Mouse (Mus musculus): ENCODE measurements at regions not wholly inside any gene's neighbourhood (a gene's known extent, or its start where the extent isn't known, plus 50 kb on each side); places are given as distances from the start of the nearest gene placed in this dataset.
"Not testable (repeated sequence)": the region's sequence is repeated elsewhere in the genome, so short reads cannot be mapped to it uniquely, and the experiment has no call there.

GRCm38 (mm10) chr12:20196386-20196785, 242.1 kb downstream of the Gm21863 start:
- H3K36me3 ChIP-seq (ENCODE audit: control insufficient read depth, insufficient read depth, low read length); H3K9me3 ChIP-seq (ENCODE audit: control insufficient read depth, low read length); H3K27me3 ChIP-seq (replicated peaks; ENCODE audit: control insufficient read depth, insufficient read depth, low read length); H3K4me1 ChIP-seq (ENCODE audit: control insufficient read depth, insufficient read depth, low read length); H3K27ac ChIP-seq (ENCODE audit: low read length); ATAC-seq: not testable (repeated sequence)
- 1% methylated on average over 36 of the region's 42 CpGs for whole genome bisulfite sequencing
- Histone ChIP-seq H3K4me2 (ENCODE audit: low read depth, low read length) (peak overlapping the region; percentile 32; the same call in 1 of the 2 replicates), H3K4me3 (ENCODE audit: low read length) (peak overlapping the region; percentile 52), H3K9ac (ENCODE audit: low read depth, low read length) (peak overlapping the region; percentile 61; the same call in 1 of the 2 replicates)

GRCm38 (mm10) chr12:20196905-20197304, 242.6 kb downstream of the Gm21863 start:
- Histone ChIP-seq H3K9ac (ENCODE audit: low read depth, low read length) (peak overlapping the region; percentile 61), H3K4me3 (ENCODE audit: low read length) (peak overlapping the region; percentile 52), H3K4me2 (ENCODE audit: low read depth, low read length) (peak overlapping the region; percentile 27; the same call in 1 of the 2 replicates)
- WGBS: 1% methylated on average over 35 of the region's 37 CpGs
- H3K36me3 ChIP-seq (ENCODE audit: control insufficient read depth, insufficient read depth, low read length); H3K27me3 ChIP-seq (replicated peaks; ENCODE audit: control insufficient read depth, insufficient read depth, low read length); ATAC-seq; H3K9me3 ChIP-seq (ENCODE audit: control insufficient read depth, low read length); H3K27ac ChIP-seq (ENCODE audit: low read length); H3K4me1 ChIP-seq (ENCODE audit: control insufficient read depth, insufficient read depth, low read length): not testable (repeated sequence)

- 88% methylated on average over 1 of the region's 1 CpGs for WGBS
- not testable (repeated sequence) for H3K4me3 ChIP-seq (ENCODE audit: low read length); H3K4me2 ChIP-seq (ENCODE audit: low read depth, low read length); H3K27ac ChIP-seq (ENCODE audit: low read length); H3K9ac ChIP-seq (ENCODE audit: low read depth, low read length); ATAC-seq; H3K36me3 ChIP-seq (ENCODE audit: control insufficient read depth, insufficient read depth, low read length); H3K27me3 ChIP-seq (replicated peaks; ENCODE audit: control insufficient read depth, insufficient read depth, low read length); H3K4me1 ChIP-seq (ENCODE audit: control insufficient read depth, insufficient read depth, low read length)
- H3K9me3 ChIP-seq (ENCODE audit: control insufficient read depth, low read length): peaks cover 22% of the 10 kb centered on the region
Measured at GRCm38 (mm10) chr12:20223921-20224320, 269.6 kb downstream of the Gm21863 start.

DNA sequence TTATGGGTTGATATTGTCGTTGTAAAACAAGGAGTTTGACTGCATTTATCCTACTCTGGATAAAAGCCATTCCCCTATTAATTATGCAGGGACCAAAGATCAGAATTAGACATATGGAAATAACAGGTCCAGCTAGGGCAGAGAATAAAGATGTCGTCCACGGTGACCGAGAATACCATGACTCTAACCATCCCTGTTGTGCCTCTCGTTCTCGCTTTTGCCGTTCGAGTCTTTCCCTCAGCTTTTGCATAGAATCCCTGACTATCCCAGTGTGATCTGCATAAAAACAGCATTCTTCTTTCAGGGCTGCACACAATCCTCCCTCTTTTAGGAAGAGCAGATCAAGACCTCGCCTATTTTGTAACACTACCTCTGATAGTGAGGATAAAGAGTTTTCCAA, 272.5 kb downstream of the Gm21863 start:
- H3K27ac ChIP-seq (ENCODE audit: low read length); H3K4me2 ChIP-seq (ENCODE audit: low read depth, low read length); H3K4me3 ChIP-seq (ENCODE audit: low read length); ATAC-seq; H3K4me1 ChIP-seq (ENCODE audit: control insufficient read depth, insufficient read depth, low read length); H3K9ac ChIP-seq (ENCODE audit: low read depth, low read length); H3K27me3 ChIP-seq (replicated peaks; ENCODE audit: control insufficient read depth, insufficient read depth, low read length): not testable (repeated sequence)
- Histone ChIP-seq H3K36me3 (ENCODE audit: control insufficient read depth, insufficient read depth, low read length) (peaks cover 15% of the 10 kb centered on the region), H3K9me3 (ENCODE audit: control insufficient read depth, low read length) (peaks cover 48% of the 10 kb centered on the region)
- WGBS: 81% methylated on average over 9 of the region's 9 CpGs

GRCm38 (mm10) chr12:20227427-20228160, 273.3 kb downstream of the Gm21863 start:
- ATAC-seq; H3K4me1 ChIP-seq (ENCODE audit: control insufficient read depth, insufficient read depth, low read length); H3K4me2 ChIP-seq (ENCODE audit: low read depth, low read length); H3K4me3 ChIP-seq (ENCODE audit: low read length); H3K27ac ChIP-seq (ENCODE audit: low read length); H3K27me3 ChIP-seq (replicated peaks; ENCODE audit: control insufficient read depth, insufficient read depth, low read length); H3K9ac ChIP-seq (ENCODE audit: low read depth, low read length): not testable (repeated sequence)
- Histone ChIP-seq H3K9me3 (ENCODE audit: control insufficient read depth, low read length) (peaks cover 56% of the 10 kb centered on the region), H3K36me3 (ENCODE audit: control insufficient read depth, insufficient read depth, low read length) (peaks cover 16% of the 10 kb centered on the region)
- WGBS: 76% methylated on average over 21 of the region's 21 CpGs

GRCm38 (mm10) chr12:20228321-20228999, 274.2 kb downstream of the Gm21863 start:
- H3K9ac ChIP-seq (ENCODE audit: low read depth, low read length); H3K4me3 ChIP-seq (ENCODE audit: low read length); H3K27me3 ChIP-seq (replicated peaks; ENCODE audit: control insufficient read depth, insufficient read depth, low read length); H3K4me2 ChIP-seq (ENCODE audit: low read depth, low read length); H3K27ac ChIP-seq (ENCODE audit: low read length); H3K4me1 ChIP-seq (ENCODE audit: control insufficient read depth, insufficient read depth, low read length): not testable (repeated sequence)
- ATAC-seq: 0 out of 2 replicates have a peak, but pooled peaks have one; percentile 9
- peaks cover 22% of the 10 kb centered on the region for H3K36me3 ChIP-seq (ENCODE audit: control insufficient read depth, insufficient read depth, low read length)
- H3K9me3 ChIP-seq (ENCODE audit: control insufficient read depth, low read length): peaks cover 65% of the 10 kb centered on the region
- WGBS: 70% methylated on average over 21 of the region's 21 CpGs

DNA sequence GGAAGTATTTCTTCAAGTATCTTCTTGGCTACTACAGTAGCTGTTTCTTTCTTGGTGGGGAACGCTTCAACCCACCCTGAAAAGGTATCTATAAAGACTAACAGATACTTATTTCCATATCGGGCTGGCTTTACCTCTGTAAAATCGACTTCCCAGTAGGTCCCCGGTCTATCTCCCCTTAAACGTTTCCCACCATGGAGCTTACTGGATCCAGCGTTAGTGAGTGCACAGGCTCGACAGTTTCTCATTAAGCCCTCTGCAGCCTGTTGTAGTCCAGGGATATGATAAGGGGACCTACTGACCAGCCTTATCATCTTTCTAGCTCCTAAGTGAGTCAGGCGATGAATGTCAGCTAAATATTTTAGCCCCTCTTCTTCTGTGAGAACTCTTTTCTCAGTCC, 275.1 kb downstream of the Gm21863 start:
- ATAC-seq; H3K4me1 ChIP-seq (ENCODE audit: control insufficient read depth, insufficient read depth, low read length); H3K27me3 ChIP-seq (replicated peaks; ENCODE audit: control insufficient read depth, insufficient read depth, low read length); H3K9ac ChIP-seq (ENCODE audit: low read depth, low read length); H3K27ac ChIP-seq (ENCODE audit: low read length); H3K4me2 ChIP-seq (ENCODE audit: low read depth, low read length); H3K4me3 ChIP-seq (ENCODE audit: low read length): not testable (repeated sequence)
- H3K9me3 ChIP-seq (ENCODE audit: control insufficient read depth, low read length): peaks cover 72% of the 10 kb centered on the region
- 80% methylated on average over 8 of the region's 8 CpGs for WGBS
- H3K36me3 ChIP-seq (ENCODE audit: control insufficient read depth, insufficient read depth, low read length): peaks cover 29% of the 10 kb centered on the region

- Histone ChIP-seq H3K36me3 (ENCODE audit: control insufficient read depth, insufficient read depth, low read length) (peaks cover 29% of the 10 kb centered on the region), H3K4me1 (ENCODE audit: control insufficient read depth, insufficient read depth, low read length) (no peaks in the 10 kb centered on the region), H3K9me3 (ENCODE audit: control insufficient read depth, low read length) (peaks cover 72% of the 10 kb centered on the region), H3K9ac (ENCODE audit: low read depth, low read length) (no peak overlapping the region), H3K27me3 (replicated peaks; ENCODE audit: control insufficient read depth, insufficient read depth, low read length) (0 out of 2 replicates have a peak, but pooled peaks cover 2% of the 10 kb centered on the region), H3K4me3 (ENCODE audit: low read length) (no peak overlapping the region), H3K27ac (ENCODE audit: low read length) (no peak overlapping the region), H3K4me2 (ENCODE audit: low read depth, low read length) (no peak overlapping the region)
- 66% methylated on average over 27 of the region's 27 CpGs for WGBS
- no peak for ATAC-seq
Measured at GRCm38 (mm10) chr12:20230141-20230892, 276.0 kb downstream of the Gm21863 start.

DNA sequence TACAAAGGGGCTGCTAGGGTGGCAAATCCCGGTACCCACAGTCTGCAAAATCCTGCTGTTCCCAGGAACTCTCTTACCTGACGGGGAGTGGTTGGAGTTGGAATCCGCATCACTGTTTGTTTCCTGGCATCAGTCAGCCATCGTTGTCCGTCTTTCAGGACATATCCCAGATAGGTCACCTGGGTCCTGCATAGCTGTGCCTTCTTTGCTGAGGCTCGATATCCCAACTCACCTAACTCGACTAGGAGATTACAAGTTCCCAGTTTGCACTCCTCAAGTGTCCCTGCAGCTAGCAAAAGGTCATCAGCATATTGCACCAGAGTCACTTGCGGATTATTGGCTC, 276.6 kb downstream of the Gm21863 start:
- Histone ChIP-seq H3K4me1 (ENCODE audit: control insufficient read depth, insufficient read depth, low read length) (no peaks in the 10 kb centered on the region), H3K4me2 (ENCODE audit: low read depth, low read length) (no peak overlapping the region), H3K36me3 (ENCODE audit: control insufficient read depth, insufficient read depth, low read length) (peaks cover 29% of the 10 kb centered on the region), H3K9me3 (ENCODE audit: control insufficient read depth, low read length) (peaks cover 72% of the 10 kb centered on the region), H3K27ac (ENCODE audit: low read length) (no peak overlapping the region), H3K27me3 (replicated peaks; ENCODE audit: control insufficient read depth, insufficient read depth, low read length) (0 out of 2 replicates have a peak, but pooled peaks cover 2% of the 10 kb centered on the region), H3K9ac (ENCODE audit: low read depth, low read length) (no peak overlapping the region), H3K4me3 (ENCODE audit: low read length) (no peak overlapping the region)
- WGBS: 67% methylated on average over 8 of the region's 8 CpGs
- ATAC-seq: no peak

All from intestine, embryonic 16.5 days (tissue).